Mouse (Mus musculus): ENCODE data around the gene Slc27a4.
"Not testable (repeated sequence)": the region's sequence is repeated elsewhere in the genome, so short reads cannot be mapped to it uniquely, and the experiment has no call there.

- not testable (repeated sequence) for TF ChIP-seq CTCF (IDR thresholded peaks at IDR 0.05; ENCODE audit: control insufficient read depth, insufficient read depth, insufficient replicate concordance, low read depth, low read length); POLR2A (IDR thresholded peaks at IDR 0.05; ENCODE audit: control insufficient read depth, low read depth, low read length)
Measured at GRCm38 (mm10) chr2:29781256-29781655, 21.2 kb upstream of the Slc27a4 start.
